Mouse (Mus musculus) intestine, postnatal 0 days (tissue): ENCODE measurements at regions not wholly inside any gene's neighbourhood (a gene's known extent, or its start where the extent isn't known, plus 50 kb on each side); places are given as distances from the start of the nearest gene placed in this dataset.
A peak's percentile ranks its signal among the peaks of the same experiment; 100 is the strongest.

Experiments
- ATAC-seq: fragments of 200-750 bp; cut with Nextera tagmentation; 2 replicates; pipeline ENCODE4 v1.8.0; 2017; ENCODE audit warnings: mild to moderate bottlenecking, moderate TSS enrichment, moderate library complexity
- H3K27ac ChIP-seq: fragments of 300-500 bp; sonication (generic); 2 replicates; pipeline ENCODE4 v1.5.1; 2014; ENCODE audit warnings: mild to moderate bottlenecking, low read depth, low read length, moderate library complexity
- H3K27me3 ChIP-seq: fragments of 300-500 bp; sonication (generic); replicated peaks from 2 replicates; pipeline ENCODE4 v1.6.1; 2014; ENCODE audit warnings: low read length, mixed read lengths; ENCODE audit not compliant: control insufficient read depth, insufficient read depth
- H3K36me3 ChIP-seq: fragments of 300-500 bp; sonication (generic); 2 replicates; pipeline ENCODE4 v1.6.1; 2014; ENCODE audit warnings: mild to moderate bottlenecking, moderate library complexity; ENCODE audit not compliant: control insufficient read depth, insufficient read depth
- H3K4me1 ChIP-seq: fragments of 300-500 bp; sonication (generic); replicated peaks from 2 replicates; pipeline ENCODE4 v1.6.1; 2014; ENCODE audit warnings: antibody characterized with exemption, low read length, mixed read lengths; ENCODE audit not compliant: control insufficient read depth, insufficient read depth
- H3K4me2 ChIP-seq: fragments of 300-500 bp; sonication (generic); replicated peaks from 2 replicates; pipeline ENCODE4 v1.6.1; 2014; ENCODE audit warnings: low read depth, mild to moderate bottlenecking, moderate library complexity
- H3K4me3 ChIP-seq: fragments of 300-500 bp; sonication (generic); 2 replicates; pipeline ENCODE4 v1.5.1; 2014; ENCODE audit warnings: low read depth, low read length
- H3K9ac ChIP-seq: fragments of 300-500 bp; sonication (generic); 2 replicates; pipeline ENCODE4 v1.6.1; 2014; ENCODE audit warnings: mild to moderate bottlenecking, low read depth, low read length
- H3K9me3 ChIP-seq: fragments of 300-500 bp; sonication (generic); 2 replicates; pipeline ENCODE4 v1.6.1; 2016; ENCODE audit warnings: mixed run types; ENCODE audit not compliant: control insufficient read depth
- CTCF ChIP-seq: sonication (generic); IDR thresholded peaks from 2 replicates; pipeline ENCODE4 v1.5.1; 2016; ENCODE audit warnings: low read depth, mild to moderate bottlenecking, control low read depth, antibody characterized with exemption, moderate library complexity
- WGBS: fragments of 180-500 bp; shearing (Covaris S2); extraction: QIAGEN DNeasy Blood & Tissue Kit; methylation state at CpG from one replicate; pipeline ENCODE4 v1.1.7; 2014; 5-methylcytosine and 5-hydroxymethylcytosine counted together

GRCm38 (mm10) chr5:102417642-102418041 is 63.5 kb upstream of the Arhgap24 start:
- H3K9me3 ChIP-seq, result no peaks in the 10 kb centered on the region
- 60% methylated on average over 5 of the region's 5 CpGs for WGBS
- no peak overlapping the region for H3K9ac ChIP-seq
- no peaks in the 10 kb centered on the region for H3K4me1 ChIP-seq
- no peaks in the 10 kb centered on the region for H3K36me3 ChIP-seq
- H3K27ac ChIP-seq, result no peak overlapping the region
- H3K4me3 ChIP-seq, result no peak overlapping the region
- TF ChIP-seq CTCF, result no peak
- H3K27me3 ChIP-seq, result no peaks in the 10 kb centered on the region
- no peak for ATAC-seq
- H3K4me2 ChIP-seq, result no peak overlapping the region

GRCm38 (mm10) chr5:102419089-102419488 is 62.1 kb upstream of the Arhgap24 start:
- no peak overlapping the region for H3K4me3 ChIP-seq
- no peaks in the 10 kb centered on the region for H3K4me1 ChIP-seq
- H3K9me3 ChIP-seq, result no peaks in the 10 kb centered on the region
- H3K4me2 ChIP-seq, result no peak overlapping the region
- TF ChIP-seq CTCF, result peak; percentile 63
- no peaks in the 10 kb centered on the region for H3K27me3 ChIP-seq
- ATAC-seq, result 0 out of 2 replicates have a peak, but pooled peaks have one; percentile 6
- H3K36me3 ChIP-seq, result no peaks in the 10 kb centered on the region
- no peak overlapping the region for H3K9ac ChIP-seq
- WGBS, result 34% methylated on average over 1 of the region's 1 CpGs
- H3K27ac ChIP-seq, result no peak overlapping the region

GRCm38 (mm10) chr5:102424636-102425242 is 56.5 kb upstream of the Arhgap24 start:
- no peak overlapping the region for H3K4me3 ChIP-seq
- H3K36me3 ChIP-seq, result no peaks in the 10 kb centered on the region
- ATAC-seq, result no peak
- WGBS, result 84% methylated on average over 16 of the region's 16 CpGs
- no peak overlapping the region for H3K4me2 ChIP-seq
- no peak overlapping the region for H3K27ac ChIP-seq
- TF ChIP-seq CTCF, result no peak
- H3K27me3 ChIP-seq, result no peaks in the 10 kb centered on the region
- no peaks in the 10 kb centered on the region for H3K4me1 ChIP-seq
- H3K9me3 ChIP-seq, result no peaks in the 10 kb centered on the region
- no peak overlapping the region for H3K9ac ChIP-seq

- H3K4me1 ChIP-seq, result no peaks in the 10 kb centered on the region
- TF ChIP-seq CTCF, result no peak
- H3K4me2 ChIP-seq, result no peak overlapping the region
- H3K9ac ChIP-seq, result no peak overlapping the region
- no peaks in the 10 kb centered on the region for H3K36me3 ChIP-seq
- H3K4me3 ChIP-seq, result no peak overlapping the region
- H3K27ac ChIP-seq, result no peak overlapping the region
- no peak for ATAC-seq
- 74% methylated on average over 3 of the region's 3 CpGs for WGBS
- no peaks in the 10 kb centered on the region for H3K9me3 ChIP-seq
- no peaks in the 10 kb centered on the region for H3K27me3 ChIP-seq
These were observed 52.9 kb upstream of the Arhgap24 start for GRCm38 (mm10) chr5:102428310-102428709.
